Mouse (Mus musculus): ENCODE data around the gene Rint1. TPM values are rescaled to one million over a fixed set of nuclear protein-coding genes. Genes with fewer than 3 reads are reported as not detected.

Gene Rint1
- polyA plus RNA-seq, 1 experiment from 2014 or later: 27.4 TPM

Other genes with a start within 250 kb of the Rint1 start
- gene Srpk2, start 103.1 kb upstream of the Rint1 start, polyA plus RNA-seq (2014; fragmentation: Nextera tagmentation; extraction: Ambion mirVana): 53.9 and 54.6 TPM in 2 replicates
- gene Pus7, start 4.0 kb upstream of the Rint1 start, polyA plus RNA-seq (2014; fragmentation: Nextera tagmentation; extraction: Ambion mirVana): 34.3 and 35.6 TPM in 2 replicates
- 122 and 128 TPM in 2 replicates for gene Tomm7, start 56.5 kb downstream of the Rint1 start, polyA plus RNA-seq (2014; fragmentation: Nextera tagmentation; extraction: Ambion mirVana)
- 32.0 and 35.6 TPM in 2 replicates for gene Fam126a, start 243.0 kb downstream of the Rint1 start, polyA plus RNA-seq (2014; fragmentation: Nextera tagmentation; extraction: Ambion mirVana)